Mouse (Mus musculus): ENCODE data around the gene Pth2r.

GRCm38 (mm10) chr1:65311214-65311933 is 29.5 kb downstream of the Pth2r start:
- TF ChIP-seq CTCF (IDR thresholded peaks at IDR 0.05) (no peak), EP300 (IDR thresholded peaks at IDR 0.05; ENCODE audit: insufficient read depth, low read depth, low read length) (no peak)

Measured in heart, adult 2 months (tissue).